Mouse (Mus musculus) CH12.LX (cell line): ENCODE results near the gene Zfpl1. TPM values are rescaled to one million over a fixed set of nuclear protein-coding genes. Genes with fewer than 3 reads are reported as not detected.

Experiments used
- DNase-seq: peaks from one replicate; pipeline ENCODE4 v3.0.0-alpha.2; 2013; ENCODE audit errors: extremely low read depth
- H3K27ac ChIP-seq: 2 replicates; pipeline ENCODE4 v1.5.1; 2012; ENCODE audit warnings: low read depth, mild to moderate bottlenecking, control low read depth, moderate library complexity; ENCODE audit not compliant: insufficient read depth
- H3K27me3 ChIP-seq: replicated peaks from 2 replicates; pipeline ENCODE3; 2012; ENCODE audit warnings: inconsistent platforms
- H3K36me3 ChIP-seq, 2 experiments: replicated peaks in 1 of 2; 2 replicates each; pipeline versions ENCODE3 to v1.6.1; 2012; ENCODE audit warnings: inconsistent platforms in 1 of 2, low read length in 1 of 2, mild to moderate bottlenecking in 1 of 2, mixed read lengths in 1 of 2, moderate library complexity in 1 of 2; ENCODE audit not compliant: control insufficient read depth in 1 of 2, insufficient read depth in 1 of 2
- H3K4me1 ChIP-seq, 2 experiments: 2 replicates each; pipeline ENCODE4 v1.6.1; 2012; ENCODE audit warnings: inconsistent platforms in 1 of 2, moderate library complexity in 1 of 2; ENCODE audit not compliant: insufficient read depth in 2 of 2, control insufficient read depth in 1 of 2
- H3K4me2 ChIP-seq: 2 replicates; pipeline ENCODE4 v1.6.1; 2012; ENCODE audit warnings: low read depth, mild to moderate bottlenecking, control low read depth; ENCODE audit not compliant: poor library complexity, insufficient read depth, severe bottlenecking
- H3K4me3 ChIP-seq, 3 experiments: fragments of 150-350 bp in 1 of 3; sonication (generic) in 1 of 3; replicated peaks in 1 of 3; 2 replicates each; pipeline versions ENCODE3 to v1.5.1; 2011 to 2012; ENCODE audit warnings: low read depth in 2 of 3, low read length in 2 of 3, mild to moderate bottlenecking in 2 of 3, moderate library complexity in 2 of 3, control low read depth in 1 of 3, improper control_type of control experiment in 1 of 3, inconsistent platforms in 1 of 3, mixed read lengths in 1 of 3; ENCODE audit not compliant: poor library complexity in 1 of 3
- H3K79me2 ChIP-seq: replicated peaks from 2 replicates; pipeline ENCODE4 v1.6.1; 2012; ENCODE audit warnings: mild to moderate bottlenecking, moderate library complexity; ENCODE audit not compliant: control insufficient read depth, poor library complexity, insufficient read depth, severe bottlenecking; ENCODE audit errors: extremely low read depth
- H3K9ac ChIP-seq: 2 replicates; pipeline ENCODE4 v1.6.1; 2012; ENCODE audit warnings: low read depth, mild to moderate bottlenecking, control low read depth, moderate library complexity; ENCODE audit not compliant: insufficient read depth
- H3K9me3 ChIP-seq: replicated peaks from 2 replicates; pipeline ENCODE3; 2012; ENCODE audit warnings: low read length, inconsistent platforms, mixed read lengths
- BHLHE40 ChIP-seq: IDR thresholded peaks from 2 replicates; pipeline ENCODE4 v1.6.1; 2011; ENCODE audit warnings: mild to moderate bottlenecking, low read depth, low read length, improper control_type of control experiment
- CTCF ChIP-seq, 2 experiments: IDR thresholded peaks in 1 of 2; conservative IDR thresholded peaks in 1 of 2; 2 replicates each; pipeline ENCODE4 v1.5.1; 2011 to 2012; ENCODE audit warnings: low read depth in 2 of 2, low read length in 2 of 2, improper control_type of control experiment in 1 of 2, inconsistent platforms in 1 of 2, mild to moderate bottlenecking in 1 of 2, moderate library complexity in 1 of 2
- EP300 ChIP-seq: IDR thresholded peaks from 2 replicates; pipeline ENCODE4 v1.6.1; 2011; ENCODE audit warnings: low read length, improper control_type of control experiment
- GABPA ChIP-seq: IDR thresholded peaks from 2 replicates; pipeline ENCODE4 v1.6.1; 2012; ENCODE audit warnings: low read depth, low read length, improper control_type of control experiment, inconsistent platforms; ENCODE audit not compliant: insufficient replicate concordance
- KAT2A ChIP-seq: IDR thresholded peaks from 2 replicates; pipeline ENCODE4 v1.6.1; 2012; ENCODE audit warnings: low read length, improper control_type of control experiment, inconsistent platforms; ENCODE audit not compliant: insufficient replicate concordance
- MAFK ChIP-seq: IDR thresholded peaks from 2 replicates; pipeline ENCODE4 v1.6.1; 2011; ENCODE audit warnings: low read length, improper control_type of control experiment; ENCODE audit not compliant: insufficient replicate concordance
- MAX ChIP-seq: IDR thresholded peaks from 2 replicates; pipeline ENCODE4 v1.6.1; 2011; ENCODE audit warnings: low read length, improper control_type of control experiment
- MAZ ChIP-seq: IDR thresholded peaks from 2 replicates; pipeline ENCODE4 v1.6.1; 2012; ENCODE audit warnings: low read depth, mild to moderate bottlenecking, inconsistent platforms, low read length, improper control_type of control experiment, moderate library complexity
- MEF2A ChIP-seq: IDR thresholded peaks from 2 replicates; pipeline ENCODE4 v1.6.1; 2014; ENCODE audit warnings: low read depth, mild to moderate bottlenecking, inconsistent platforms, low read length, improper control_type of control experiment, borderline replicate concordance
- MYC ChIP-seq: IDR thresholded peaks from 2 replicates; pipeline ENCODE4 v1.6.1; 2011; ENCODE audit warnings: low read depth, mild to moderate bottlenecking, improper control_type of control experiment, low read length
- POLR2AphosphoS2 ChIP-seq: IDR thresholded peaks from 2 replicates; pipeline ENCODE4 v1.6.1; 2011; ENCODE audit warnings: low read depth, low read length, improper control_type of control experiment
- RAD21 ChIP-seq: IDR thresholded peaks from 2 replicates; pipeline ENCODE4 v1.6.1; 2011; ENCODE audit warnings: low read depth, mild to moderate bottlenecking, low read length, improper control_type of control experiment, moderate library complexity
- SIN3A ChIP-seq: IDR thresholded peaks from 2 replicates; pipeline ENCODE4 v1.6.1; 2012; ENCODE audit warnings: low read length, improper control_type of control experiment, inconsistent platforms
- SMC3 ChIP-seq: IDR thresholded peaks from 2 replicates; pipeline ENCODE4 v1.6.1; 2011; ENCODE audit warnings: low read depth, low read length, improper control_type of control experiment
- TCF12 ChIP-seq: IDR thresholded peaks from 2 replicates; pipeline ENCODE4 v1.6.1; 2014; ENCODE audit warnings: low read depth, mild to moderate bottlenecking, inconsistent platforms, low read length, improper control_type of control experiment
- UBTF ChIP-seq: IDR thresholded peaks from 2 replicates; pipeline ENCODE4 v1.6.1; 2012; ENCODE audit warnings: low read depth, mild to moderate bottlenecking, inconsistent platforms, low read length, improper control_type of control experiment, moderate library complexity
- USF2 ChIP-seq: conservative IDR thresholded peaks from 2 replicates; pipeline ENCODE4 v1.6.1; 2011; ENCODE audit warnings: low read depth, low read length, improper control_type of control experiment
- ZC3H11A ChIP-seq: IDR thresholded peaks from 2 replicates; pipeline ENCODE4 v1.6.1; 2012; ENCODE audit warnings: low read depth, mild to moderate bottlenecking, inconsistent platforms, low read length, improper control_type of control experiment
- ZMIZ1 ChIP-seq: IDR thresholded peaks from 2 replicates; pipeline ENCODE4 v1.6.1; 2012; ENCODE audit warnings: low read depth, mild to moderate bottlenecking, inconsistent platforms, low read length, improper control_type of control experiment
- ZNF384 ChIP-seq: IDR thresholded peaks from 2 replicates; pipeline ENCODE4 v1.6.1; 2012; ENCODE audit warnings: low read depth, low read length, improper control_type of control experiment, inconsistent platforms
- dilution Hi-C: fragments of 300-500 bp; cut with MboI; formaldehyde crosslinking; loops from 2 replicates; pipeline ENCODE4 v1.14.3; 2020; ENCODE audit warnings: low sequenced_read_pairs; ENCODE audit not compliant: extremely low pct_unique_long_range_greater_than_20kb, extremely low pct_ligation_motif_present
- in situ Hi-C: fragments of 300-500 bp; cut with MboI; formaldehyde crosslinking; loops from 3 replicates; pipeline ENCODE4 v1.14.3; 2019; ENCODE audit warnings: low sequenced_read_pairs, low pct_ligation_motif_present, low pct_unique_long_range_greater_than_20kb, mixed read lengths
- polyA plus RNA-seq: library from polyadenylated mRNA; unstranded; fragments of >175 nt; gene quantifications from 2 replicates; pipeline ENCODE4 v1.2.1, GENCODE M21; 2012; ENCODE audit warnings: low read depth; ENCODE audit not compliant: insufficient read length
- total RNA-seq, 2 experiments: library from RNA; depleted of rRNA; stranded (reverse); fragments of 300-350 nt in 1 of 2; fragments of >200 nt in 1 of 2; gene quantifications; 2 replicates each; pipeline ENCODE4 v1.2.3; 2012 to 2014

Zfpl1 gene
- total and polyA plus RNA-seq, 3 experiments: 26.1 to 40.9 (median 26.8) TPM

DNA sequence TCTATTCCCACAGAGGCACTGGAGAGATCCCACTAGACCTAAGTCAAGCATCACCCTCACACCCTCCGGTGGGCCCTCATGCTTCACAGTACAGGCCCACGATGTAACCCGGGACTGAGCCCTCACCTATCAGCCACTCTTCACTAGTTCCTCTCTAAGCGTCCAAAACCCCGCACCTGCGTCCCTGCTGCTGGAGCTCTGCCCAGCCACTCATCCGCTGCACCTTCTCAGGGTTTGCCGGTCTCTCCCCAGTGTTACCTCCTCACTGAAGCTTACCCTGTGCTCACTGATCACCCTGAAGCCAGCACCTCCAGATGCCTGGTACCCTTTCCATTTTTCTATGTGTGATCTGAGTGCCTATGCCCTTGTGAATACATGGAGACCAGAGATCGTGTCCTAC, 42.5 kb downstream of the Zfpl1 start:
- no peak for DNase-seq
- Histone ChIP-seq H3K79me2 (peaks cover 10% of the 10 kb centered on the region), H3K9ac (no peak overlapping the region), H3K4me1 (peaks cover 12 to 35% of the 10 kb centered on the region in 2 experiments), H3K27ac (no peak overlapping the region), H3K36me3 (no peaks in the 10 kb centered on the region), H3K4me2 (no peak overlapping the region), H3K4me3 (no peak overlapping the region), H3K9me3 (no peaks in the 10 kb centered on the region), H3K27me3 (no peaks in the 10 kb centered on the region)
- in situ Hi-C loops: no loop called here
- dilution Hi-C loops: no loop called here
- TF ChIP-seq GABPA (no peak), MEF2A (no peak), POLR2AphosphoS2 (no peak), MYC (no peak), UBTF (no peak), SIN3A (no peak), MAFK (no peak), BHLHE40 (no peak), ZMIZ1 (no peak), ZC3H11A (no peak), KAT2A (no peak), USF2 (no peak), SMC3 (no peak), MAZ (no peak), MAX (no peak), TCF12 (no peak), ZNF384 (no peak)

DNA sequence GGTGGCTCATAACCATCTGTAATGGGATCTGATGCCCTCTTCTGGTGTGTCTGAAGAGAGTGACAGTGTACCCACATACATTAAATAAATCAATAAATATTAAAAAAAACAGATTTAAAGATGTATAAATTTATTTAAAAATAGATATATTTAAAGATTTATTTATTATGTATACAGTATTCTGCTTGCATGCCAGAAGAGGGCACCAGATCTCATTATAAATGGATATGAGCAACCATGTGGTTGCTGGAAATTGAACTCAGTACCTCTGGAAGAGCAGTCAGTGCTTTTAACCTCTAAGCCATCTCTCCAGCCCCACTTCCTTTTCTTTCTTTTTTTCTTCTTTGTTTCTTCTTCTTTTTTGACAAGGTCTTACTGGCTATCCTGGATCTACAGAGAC, 44.8 kb downstream of the Zfpl1 start:
- TF ChIP-seq MYC (peak; percentile 81), RAD21 (peak; percentile 21), EP300 (no peak), CTCF (conservative IDR thresholded peaks at IDR 0.05 in 1 of 2, IDR thresholded peaks at IDR 0.05 in 1 of 2; ENCODE audit: low read depth in 2 of 2, low read length in 2 of 2) (peak in 1 of 2 experiments; percentile 42; a peak in 2 of 4 replicates)
- Histone ChIP-seq H3K27ac (no peak overlapping the region), H3K79me2 (peaks cover 2% of the 10 kb centered on the region), H3K36me3 (no peaks in the 10 kb centered on the region), H3K4me2 (no peak overlapping the region), H3K4me3 (no peak overlapping the region), H3K9me3 (no peaks in the 10 kb centered on the region), H3K9ac (no peak overlapping the region), H3K4me1 (peaks cover 12 to 30% of the 10 kb centered on the region in 2 experiments), H3K27me3 (no peaks in the 10 kb centered on the region)
- dilution Hi-C loops (no loop called here), in situ Hi-C loops (no loop called here)
- DNase-seq: no peak
